Mouse (Mus musculus): ENCODE results near the gene Traf5. TPM values are rescaled to one million over a fixed set of nuclear protein-coding genes. Genes with fewer than 3 reads are reported as not detected.
A peak's percentile ranks its signal among the peaks of the same experiment; 100 is the strongest.

The Traf5 gene
- polyA plus RNA-seq, 1 experiment from 2014 or later: 16.1 TPM

- WGBS: 84% methylated on average over 5 of the region's 5 CpGs
- Histone ChIP-seq H3K4me2 (ENCODE audit: low read depth, low read length) (no peak overlapping the region), H3K4me1 (ENCODE audit: control insufficient read depth, insufficient read depth, low read length) (peaks cover 6% of the 10 kb centered on the region; the same call in 1 of the 2 replicates), H3K36me3 (ENCODE audit: control insufficient read depth, insufficient read depth) (peaks cover 13% of the 10 kb centered on the region), H3K9me3 (replicated peaks; ENCODE audit: control insufficient read depth, low read length) (no peaks in the 10 kb centered on the region), H3K27ac (ENCODE audit: low read length) (no peak overlapping the region), H3K27me3 (ENCODE audit: control insufficient read depth, insufficient read depth, low read length) (no peaks in the 10 kb centered on the region), H3K9ac (ENCODE audit: low read length) (no peak overlapping the region), H3K4me3 (ENCODE audit: low read length) (no peak overlapping the region)
- no peak for ATAC-seq (replicated peaks; ENCODE audit: extremely low read depth, insufficient read depth, low FRiP score)
Observed at GRCm38 (mm10) chr1:192095626-192096025, 3.3 kb upstream of the Traf5 start.

- no peaks in the 10 kb centered on the region for H3K9me3 ChIP-seq (replicated peaks; ENCODE audit: control insufficient read depth, low read length)
- WGBS: 49% methylated on average over 13 of the region's 13 CpGs
- H3K27me3 ChIP-seq (ENCODE audit: control insufficient read depth, insufficient read depth, low read length): no peaks in the 10 kb centered on the region
Observed at GRCm38 (mm10) chr1:192094451-192095170, 2.3 kb upstream of the Traf5 start.

GRCm38 (mm10) chr1:192092879-192093660 lies 711 bp upstream of the Traf5 start:
- WGBS: 29% methylated on average over 16 of the region's 16 CpGs
- no peaks in the 10 kb centered on the region for H3K27me3 ChIP-seq (ENCODE audit: control insufficient read depth, insufficient read depth, low read length)
- ATAC-seq (replicated peaks; ENCODE audit: extremely low read depth, insufficient read depth, low FRiP score): peak; percentile 80
- 0 out of 2 replicates have a peak overlapping the region, but pooled peaks have one; percentile 88 for H3K9ac ChIP-seq (ENCODE audit: low read length)
- peak overlapping the region; percentile 78 for H3K4me3 ChIP-seq (ENCODE audit: low read length)
- H3K27ac ChIP-seq (ENCODE audit: low read length): peak overlapping the region; percentile 83
- H3K36me3 ChIP-seq (ENCODE audit: control insufficient read depth, insufficient read depth): peaks cover 3% of the 10 kb centered on the region; the same call in 1 of the 2 replicates
- peaks cover 12% of the 10 kb centered on the region; the same call in 1 of the 2 replicates for H3K4me1 ChIP-seq (ENCODE audit: control insufficient read depth, insufficient read depth, low read length)
- H3K4me2 ChIP-seq (ENCODE audit: low read depth, low read length): peak overlapping the region; percentile 87
- no peaks in the 10 kb centered on the region for H3K9me3 ChIP-seq (replicated peaks; ENCODE audit: control insufficient read depth, low read length)

More at GRCm38 (mm10) chr1:192094451-192095170, 2.3 kb upstream of the Traf5 start:
- no peak overlapping the region for H3K9ac ChIP-seq (ENCODE audit: low read length)
- H3K36me3 ChIP-seq (ENCODE audit: control insufficient read depth, insufficient read depth): peaks cover 10% of the 10 kb centered on the region; the same call in 1 of the 2 replicates
- ATAC-seq (replicated peaks; ENCODE audit: extremely low read depth, insufficient read depth, low FRiP score): no peak
- H3K4me1 ChIP-seq (ENCODE audit: control insufficient read depth, insufficient read depth, low read length): peaks cover 7% of the 10 kb centered on the region; the same call in 1 of the 2 replicates
- no peak overlapping the region for H3K4me2 ChIP-seq (ENCODE audit: low read depth, low read length)
- no peak overlapping the region for H3K4me3 ChIP-seq (ENCODE audit: low read length)
- H3K27ac ChIP-seq (ENCODE audit: low read length): no peak overlapping the region

GRCm38 (mm10) chr1:192090689-192091567 lies 1.4 kb downstream of the Traf5 start:
- no peaks in the 10 kb centered on the region for H3K27me3 ChIP-seq (ENCODE audit: control insufficient read depth, insufficient read depth, low read length)
- no peaks in the 10 kb centered on the region for H3K9me3 ChIP-seq (replicated peaks; ENCODE audit: control insufficient read depth, low read length)
- H3K36me3 ChIP-seq (ENCODE audit: control insufficient read depth, insufficient read depth): no peaks in the 10 kb centered on the region
- peak overlapping the region; percentile 87 for H3K4me2 ChIP-seq (ENCODE audit: low read depth, low read length)
- 64% methylated on average over 11 of the region's 11 CpGs for WGBS
- peak overlapping the region; percentile 78 for H3K4me3 ChIP-seq (ENCODE audit: low read length)
- peak overlapping the region; percentile 22; the same call in 1 of the 2 replicates for H3K27ac ChIP-seq (ENCODE audit: low read length)
- H3K4me1 ChIP-seq (ENCODE audit: control insufficient read depth, insufficient read depth, low read length): peaks cover 23% of the 10 kb centered on the region
- ATAC-seq (replicated peaks; ENCODE audit: extremely low read depth, insufficient read depth, low FRiP score): no peak
- H3K9ac ChIP-seq (ENCODE audit: low read length): peak overlapping the region; percentile 88

- Histone ChIP-seq H3K27ac (ENCODE audit: low read length) (no peak overlapping the region), H3K27me3 (ENCODE audit: control insufficient read depth, insufficient read depth, low read length) (no peaks in the 10 kb centered on the region), H3K9me3 (replicated peaks; ENCODE audit: control insufficient read depth, low read length) (no peaks in the 10 kb centered on the region), H3K36me3 (ENCODE audit: control insufficient read depth, insufficient read depth) (no peaks in the 10 kb centered on the region), H3K4me2 (ENCODE audit: low read depth, low read length) (no peak overlapping the region), H3K9ac (ENCODE audit: low read length) (no peak overlapping the region), H3K4me3 (ENCODE audit: low read length) (no peak overlapping the region), H3K4me1 (ENCODE audit: control insufficient read depth, insufficient read depth, low read length) (peaks cover 23% of the 10 kb centered on the region)
- no peak for ATAC-seq (replicated peaks; ENCODE audit: extremely low read depth, insufficient read depth, low FRiP score)
- WGBS: 80% methylated on average over 3 of the region's 3 CpGs
Observed at GRCm38 (mm10) chr1:192090281-192090680, 2.1 kb downstream of the Traf5 start.

GRCm38 (mm10) chr1:192089208-192090166 lies 2.9 kb downstream of the Traf5 start:
- H3K4me3 ChIP-seq (ENCODE audit: low read length): no peak overlapping the region
- ATAC-seq (replicated peaks; ENCODE audit: extremely low read depth, insufficient read depth, low FRiP score): no peak
- peaks cover 23% of the 10 kb centered on the region for H3K4me1 ChIP-seq (ENCODE audit: control insufficient read depth, insufficient read depth, low read length)
- H3K4me2 ChIP-seq (ENCODE audit: low read depth, low read length): no peak overlapping the region
- no peak overlapping the region for H3K27ac ChIP-seq (ENCODE audit: low read length)
- H3K27me3 ChIP-seq (ENCODE audit: control insufficient read depth, insufficient read depth, low read length): no peaks in the 10 kb centered on the region
- no peaks in the 10 kb centered on the region for H3K9me3 ChIP-seq (replicated peaks; ENCODE audit: control insufficient read depth, low read length)
- no peak overlapping the region for H3K9ac ChIP-seq (ENCODE audit: low read length)
- no peaks in the 10 kb centered on the region for H3K36me3 ChIP-seq (ENCODE audit: control insufficient read depth, insufficient read depth)
- 69% methylated on average over 9 of the region's 9 CpGs for WGBS

GRCm38 (mm10) chr1:192088011-192088410 lies 4.3 kb downstream of the Traf5 start:
- Histone ChIP-seq H3K27me3 (ENCODE audit: control insufficient read depth, insufficient read depth, low read length) (no peaks in the 10 kb centered on the region), H3K27ac (ENCODE audit: low read length) (no peak overlapping the region), H3K9me3 (replicated peaks; ENCODE audit: control insufficient read depth, low read length) (no peaks in the 10 kb centered on the region), H3K4me3 (ENCODE audit: low read length) (no peak overlapping the region), H3K4me2 (ENCODE audit: low read depth, low read length) (no peak overlapping the region), H3K4me1 (ENCODE audit: control insufficient read depth, insufficient read depth, low read length) (peaks cover 23% of the 10 kb centered on the region), H3K9ac (ENCODE audit: low read length) (no peak overlapping the region), H3K36me3 (ENCODE audit: control insufficient read depth, insufficient read depth) (no peaks in the 10 kb centered on the region)
- ATAC-seq (replicated peaks; ENCODE audit: extremely low read depth, insufficient read depth, low FRiP score): no peak
- 80% methylated on average over 4 of the region's 4 CpGs for WGBS

- Histone ChIP-seq H3K9ac (ENCODE audit: low read length) (no peak overlapping the region), H3K4me2 (ENCODE audit: low read depth, low read length) (0 out of 2 replicates have a peak overlapping the region, but pooled peaks have one; percentile 6), H3K4me3 (ENCODE audit: low read length) (no peak overlapping the region), H3K27ac (ENCODE audit: low read length) (no peak overlapping the region), H3K9me3 (replicated peaks; ENCODE audit: control insufficient read depth, low read length) (peaks cover under 1% of the 10 kb centered on the region), H3K36me3 (ENCODE audit: control insufficient read depth, insufficient read depth) (peaks cover 5% of the 10 kb centered on the region), H3K27me3 (ENCODE audit: control insufficient read depth, insufficient read depth, low read length) (no peaks in the 10 kb centered on the region), H3K4me1 (ENCODE audit: control insufficient read depth, insufficient read depth, low read length) (peaks cover 23% of the 10 kb centered on the region)
- no peak for ATAC-seq (replicated peaks; ENCODE audit: extremely low read depth, insufficient read depth, low FRiP score)
- 55% methylated on average over 4 of the region's 4 CpGs for WGBS
Observed at GRCm38 (mm10) chr1:192087098-192087497, 5.3 kb downstream of the Traf5 start.

Data from heart, embryonic 16.5 days (tissue).